Mouse (Mus musculus): Measurements from ENCODE around the gene Zbed3. TPM values are rescaled to one million over a fixed set of nuclear protein-coding genes. Genes with fewer than 3 reads are reported as not detected.

The Zbed3 gene
- polyA plus RNA-seq, 1 experiment = 9.4 TPM

GRCm38 (mm10) chr13:95330507-95330906 lies 7.1 kb downstream of the Zbed3 start:
- no peak for DNase-seq (ENCODE audit: low read depth in 1 of 2, low spot score in 2 of 2)
- Histone ChIP-seq H3K27ac (ENCODE audit: insufficient read depth, low read length) (no peak overlapping the region), H3K36me3 (ENCODE audit: control insufficient read depth, insufficient read depth, low read length) (no peaks in the 10 kb centered on the region), H3K4me3 (ENCODE audit: extremely low read depth, insufficient read depth, insufficient read length) (no peak overlapping the region), H3K4me1 (ENCODE audit: control insufficient read depth, insufficient read depth, insufficient read length) (no peaks in the 10 kb centered on the region), H3K27me3 (ENCODE audit: control insufficient read depth, insufficient read depth, low read length) (no peaks in the 10 kb centered on the region)
- TF ChIP-seq CTCF (IDR thresholded peaks at IDR 0.05; ENCODE audit: extremely low read depth, insufficient read depth, insufficient read length, insufficient replicate concordance) (no peak), POLR2A (IDR thresholded peaks at IDR 0.05; ENCODE audit: low read depth, low read length) (no peak)
- 90% methylated on average over 11 of the region's 11 CpGs for WGBS

- WGBS = 93% methylated on average over 11 of the region's 11 CpGs
- DNase-seq (ENCODE audit: low read depth in 1 of 2, low spot score in 2 of 2) = no peak
- Histone ChIP-seq H3K27me3 (ENCODE audit: control insufficient read depth, insufficient read depth, low read length) (no peaks in the 10 kb centered on the region), H3K4me3 (ENCODE audit: extremely low read depth, insufficient read depth, insufficient read length) (no peak overlapping the region), H3K36me3 (ENCODE audit: control insufficient read depth, insufficient read depth, low read length) (peaks cover 11% of the 10 kb centered on the region), H3K4me1 (ENCODE audit: control insufficient read depth, insufficient read depth, insufficient read length) (no peaks in the 10 kb centered on the region), H3K27ac (ENCODE audit: insufficient read depth, low read length) (no peak overlapping the region)
- TF ChIP-seq CTCF (IDR thresholded peaks at IDR 0.05; ENCODE audit: extremely low read depth, insufficient read depth, insufficient read length, insufficient replicate concordance) (no peak), POLR2A (IDR thresholded peaks at IDR 0.05; ENCODE audit: low read depth, low read length) (no peak)
These were observed 8.9 kb downstream of the Zbed3 start for GRCm38 (mm10) chr13:95332086-95332899.

- H3K4me1 ChIP-seq (ENCODE audit: control insufficient read depth, insufficient read depth, insufficient read length) = no peaks in the 10 kb centered on the region
- no peak overlapping the region for H3K27ac ChIP-seq (ENCODE audit: insufficient read depth, low read length)
- no peak overlapping the region for H3K4me3 ChIP-seq (ENCODE audit: extremely low read depth, insufficient read depth, insufficient read length)
- DNase-seq (ENCODE audit: low read depth in 1 of 2, low spot score in 2 of 2) = no peak
- H3K27me3 ChIP-seq (ENCODE audit: control insufficient read depth, insufficient read depth, low read length) = no peaks in the 10 kb centered on the region
- TF ChIP-seq POLR2A (IDR thresholded peaks at IDR 0.05; ENCODE audit: low read depth, low read length) (no peak), CTCF (IDR thresholded peaks at IDR 0.05; ENCODE audit: extremely low read depth, insufficient read depth, insufficient read length, insufficient replicate concordance) (no peak)
- peaks cover 14% of the 10 kb centered on the region for H3K36me3 ChIP-seq (ENCODE audit: control insufficient read depth, insufficient read depth, low read length)
- 96% methylated on average over 40 of the region's 40 CpGs for WGBS
These were observed 12.8 kb downstream of the Zbed3 start for GRCm38 (mm10) chr13:95336122-95336677.

- Histone ChIP-seq H3K4me1 (ENCODE audit: control insufficient read depth, insufficient read depth, insufficient read length) (no peaks in the 10 kb centered on the region), H3K36me3 (ENCODE audit: control insufficient read depth, insufficient read depth, low read length) (peaks cover 2% of the 10 kb centered on the region), H3K27ac (ENCODE audit: insufficient read depth, low read length) (no peak overlapping the region), H3K27me3 (ENCODE audit: control insufficient read depth, insufficient read depth, low read length) (no peaks in the 10 kb centered on the region), H3K4me3 (ENCODE audit: extremely low read depth, insufficient read depth, insufficient read length) (no peak overlapping the region)
- TF ChIP-seq CTCF (IDR thresholded peaks at IDR 0.05; ENCODE audit: extremely low read depth, insufficient read depth, insufficient read length, insufficient replicate concordance) = no peak
- no peak for TF ChIP-seq POLR2A (IDR thresholded peaks at IDR 0.05; ENCODE audit: low read depth, low read length)
- 85% methylated on average over 8 of the region's 8 CpGs for WGBS
- DNase-seq (ENCODE audit: low read depth in 1 of 2, low spot score in 2 of 2) = no peak
These were observed 20.1 kb downstream of the Zbed3 start for GRCm38 (mm10) chr13:95343470-95343869.

GRCm38 (mm10) chr13:95345869-95346268 lies 22.5 kb downstream of the Zbed3 start:
- WGBS = 88% methylated on average over 6 of the region's 6 CpGs
- no peak for DNase-seq (ENCODE audit: low read depth in 1 of 2, low spot score in 2 of 2)
- TF ChIP-seq POLR2A (IDR thresholded peaks at IDR 0.05; ENCODE audit: low read depth, low read length) (no peak), CTCF (IDR thresholded peaks at IDR 0.05; ENCODE audit: extremely low read depth, insufficient read depth, insufficient read length, insufficient replicate concordance) (no peak)

GRCm38 (mm10) chr13:95347018-95347696 lies 23.7 kb downstream of the Zbed3 start:
- WGBS = 25% methylated on average over 8 of the region's 8 CpGs
- TF ChIP-seq CTCF (IDR thresholded peaks at IDR 0.05; ENCODE audit: extremely low read depth, insufficient read depth, insufficient read length, insufficient replicate concordance) (peak; percentile 50; the same call in 1 of the 2 replicates), POLR2A (IDR thresholded peaks at IDR 0.05; ENCODE audit: low read depth, low read length) (no peak)
- H3K4me1 ChIP-seq (ENCODE audit: control insufficient read depth, insufficient read depth, insufficient read length) = no peaks in the 10 kb centered on the region
- H3K4me3 ChIP-seq (ENCODE audit: extremely low read depth, insufficient read depth, insufficient read length) = no peak overlapping the region
- H3K36me3 ChIP-seq (ENCODE audit: control insufficient read depth, insufficient read depth, low read length) = peaks cover 16% of the 10 kb centered on the region
- H3K27ac ChIP-seq (ENCODE audit: insufficient read depth, low read length) = no peak overlapping the region
- peak; percentile 25 to 38 for DNase-seq (ENCODE audit: low read depth in 1 of 2, low spot score in 2 of 2)
- H3K27me3 ChIP-seq (ENCODE audit: control insufficient read depth, insufficient read depth, low read length) = no peaks in the 10 kb centered on the region

More at GRCm38 (mm10) chr13:95345869-95346268, 22.5 kb downstream of the Zbed3 start:
- Histone ChIP-seq H3K36me3 (ENCODE audit: control insufficient read depth, insufficient read depth, low read length) (peaks cover 5% of the 10 kb centered on the region), H3K27me3 (ENCODE audit: control insufficient read depth, insufficient read depth, low read length) (no peaks in the 10 kb centered on the region), H3K4me1 (ENCODE audit: control insufficient read depth, insufficient read depth, insufficient read length) (no peaks in the 10 kb centered on the region), H3K4me3 (ENCODE audit: extremely low read depth, insufficient read depth, insufficient read length) (no peak overlapping the region), H3K27ac (ENCODE audit: insufficient read depth, low read length) (no peak overlapping the region)
